Mouse (Mus musculus): Measurements from ENCODE around the gene Preb.

DNA sequence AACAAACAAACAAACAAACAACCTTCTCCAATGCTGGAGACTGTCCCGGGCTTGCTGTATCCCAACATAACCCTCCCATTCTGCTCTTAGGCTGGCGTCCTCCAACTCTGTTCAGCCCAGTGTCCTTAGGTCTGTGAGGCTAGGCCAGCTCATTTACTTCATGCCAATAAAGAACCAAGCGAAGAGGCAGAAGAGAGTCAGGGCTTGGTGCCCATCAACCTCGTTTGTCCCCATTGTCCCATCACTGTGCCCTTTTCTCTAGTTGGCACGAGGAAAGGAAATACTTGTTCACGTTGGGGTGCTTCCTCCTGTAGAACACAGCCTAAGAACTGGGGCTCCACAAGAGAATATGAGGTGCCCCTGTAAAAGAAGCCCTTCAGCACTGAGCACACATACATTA is 8.5 kb downstream of the Preb start:
- TF ChIP-seq EP300 (IDR thresholded peaks at IDR 0.05; ENCODE audit: low read length) (no peak), POLR2A (IDR thresholded peaks at IDR 0.05; ENCODE audit: low read depth, low read length) (no peak), MAX (IDR thresholded peaks at IDR 0.05; ENCODE audit: low read length) (no peak), TCF12 (IDR thresholded peaks at IDR 0.05; ENCODE audit: low read depth, low read length) (no peak), CTCF (conservative IDR thresholded peaks at IDR 0.05 in 1 of 2, IDR thresholded peaks at IDR 0.05 in 1 of 2; ENCODE audit: low read depth in 2 of 2, low read length in 2 of 2) (no peak), IRF4 (IDR thresholded peaks at IDR 0.05; ENCODE audit: low read depth, low read length) (no peak), MYC (IDR thresholded peaks at IDR 0.05; ENCODE audit: low read depth, low read length) (no peak), RAD21 (IDR thresholded peaks at IDR 0.05; ENCODE audit: low read depth, low read length) (no peak), MAFK (IDR thresholded peaks at IDR 0.05; ENCODE audit: insufficient replicate concordance, low read length) (no peak), RCOR1 (conservative IDR thresholded peaks at IDR 0.05; ENCODE audit: low read depth, low read length) (no peak), NELFE (IDR thresholded peaks at IDR 0.05; ENCODE audit: low read depth, low read length) (no peak), ZC3H11A (IDR thresholded peaks at IDR 0.05; ENCODE audit: low read depth, low read length) (no peak), KAT2A (IDR thresholded peaks at IDR 0.05; ENCODE audit: insufficient replicate concordance, low read length) (no peak), NRF1 (IDR thresholded peaks at IDR 0.05; ENCODE audit: low read depth, low read length) (no peak)

All from CH12.LX (cell line).